Mouse (Mus musculus) ovary, postnatal 36 days (tissue): ENCODE results near the gene Obp2a.
"Not testable (repeated sequence)": the region's sequence is repeated elsewhere in the genome, so short reads cannot be mapped to it uniquely, and the experiment has no call there.

Experiments used
- DNase-seq: peaks from one replicate; pipeline ENCODE4 v3.0.0; 2022; ENCODE audit warnings: low spot score, mixed read lengths

Gene Obp2a

GRCm38 (mm10) chr2:25709791-25710190 lies 9.9 kb downstream of the Obp2a start:
- not testable (repeated sequence) for DNase-seq

- not testable (repeated sequence) for DNase-seq
Measured at GRCm38 (mm10) chr2:25711641-25712040, 11.8 kb downstream of the Obp2a start.

GRCm38 (mm10) chr2:25717222-25717621 lies 17.4 kb downstream of the Obp2a start:
- DNase-seq: no peak

DNA sequence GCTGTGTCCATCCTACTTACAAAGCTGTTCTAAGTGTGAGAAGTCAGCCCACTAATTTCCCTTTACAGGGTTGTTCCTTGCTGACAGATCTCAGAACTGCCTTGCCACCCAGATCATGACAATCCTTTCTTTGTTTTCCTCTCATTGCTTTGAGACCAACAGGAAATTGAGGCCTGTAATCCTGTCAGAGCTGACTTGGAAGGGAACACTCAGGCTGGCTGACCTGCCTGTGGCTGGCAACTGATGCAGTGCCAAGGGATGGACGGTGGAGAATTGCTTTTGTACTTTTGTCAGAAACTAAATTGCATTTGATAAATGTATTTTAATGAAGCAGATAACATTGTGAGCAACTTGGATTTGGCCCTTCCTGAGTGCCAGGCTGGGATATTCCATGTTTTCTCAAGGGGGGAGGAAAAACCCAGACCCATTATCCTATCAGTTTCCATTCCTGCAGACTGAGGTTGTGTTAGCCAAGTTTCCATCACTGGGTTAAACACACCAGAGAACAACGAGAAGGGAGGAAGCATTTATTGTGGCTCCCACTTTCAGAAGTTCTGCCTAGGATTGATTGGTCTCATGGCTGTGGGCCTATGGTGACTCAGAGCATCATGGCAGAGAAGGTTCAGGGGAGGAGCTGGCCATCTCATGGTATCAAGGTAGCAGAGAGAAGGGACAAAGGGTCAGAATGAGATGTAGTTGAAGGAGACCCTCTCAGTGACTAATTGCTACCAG lies 33.5 kb downstream of the Obp2a start:
- no peak for DNase-seq

GRCm38 (mm10) chr2:25736709-25737108 lies 36.9 kb downstream of the Obp2a start, which contains the start of gene Obp2b:
TSS of gene Obp2b (plus strand) at chr2:25737009.
- DNase-seq: not testable (repeated sequence)

- no peak for DNase-seq
Measured at GRCm38 (mm10) chr2:25741671-25742070, 41.8 kb downstream of the Obp2a start.
